Mouse (Mus musculus) heart, adult 9 months (tissue): Measurements from ENCODE around the gene Il12rb2.

Experiments
- DNase-seq, 2 experiments: peaks; one replicate each; pipeline ENCODE4 v3.0.0; 2022; ENCODE audit warnings: low spot score in 2 of 2

Il12rb2 gene

GRCm38 (mm10) chr6:67375982-67376391 lies at the start of gene Il12rb2:
Gene Il12rb2 (minus strand): TSS chr6:67376188.
- DNase-seq = peak; percentile 1 to 3

GRCm38 (mm10) chr6:67421761-67422160 lies 45.8 kb upstream of the Il12rb2 start:
- no peak for DNase-seq

GRCm38 (mm10) chr6:67416557-67416956 lies 40.6 kb upstream of the Il12rb2 start:
- DNase-seq = no peak

- DNase-seq = no peak
These were observed 39.3 kb upstream of the Il12rb2 start for GRCm38 (mm10) chr6:67415276-67415675.

GRCm38 (mm10) chr6:67413378-67413777 lies 37.4 kb upstream of the Il12rb2 start:
- no peak for DNase-seq

- no peak for DNase-seq
These were observed 29.3 kb upstream of the Il12rb2 start for GRCm38 (mm10) chr6:67405281-67405682.

- no peak for DNase-seq
These were observed 23.6 kb upstream of the Il12rb2 start for GRCm38 (mm10) chr6:67399551-67399950.

- no peak for DNase-seq
These were observed 10.2 kb downstream of the Il12rb2 start for GRCm38 (mm10) chr6:67365785-67366184.

- no peak for DNase-seq
These were observed 27.9 kb downstream of the Il12rb2 start for GRCm38 (mm10) chr6:67348065-67348464.

GRCm38 (mm10) chr6:67339494-67339893 lies 36.5 kb downstream of the Il12rb2 start:
- DNase-seq = no peak

GRCm38 (mm10) chr6:67337943-67338342 lies 38.0 kb downstream of the Il12rb2 start:
- no peak for DNase-seq

GRCm38 (mm10) chr6:67323788-67324187 lies 52.2 kb downstream of the Il12rb2 start:
- no peak for DNase-seq

- peak; percentile 9 to 29 for DNase-seq
These were observed 57.5 kb downstream of the Il12rb2 start for GRCm38 (mm10) chr6:67318451-67318850.

GRCm38 (mm10) chr6:67317827-67318338 lies 58.1 kb downstream of the Il12rb2 start:
- DNase-seq = no peak

- DNase-seq = no peak
These were observed 58.9 kb downstream of the Il12rb2 start for GRCm38 (mm10) chr6:67317068-67317467.

GRCm38 (mm10) chr6:67314697-67315096 lies 61.3 kb downstream of the Il12rb2 start:
- no peak for DNase-seq

GRCm38 (mm10) chr6:67309752-67310151 lies 66.2 kb downstream of the Il12rb2 start:
- no peak for DNase-seq

- no peak for DNase-seq
These were observed 67.0 kb downstream of the Il12rb2 start for GRCm38 (mm10) chr6:67308994-67309393.

- DNase-seq = no peak
These were observed 72.8 kb downstream of the Il12rb2 start for GRCm38 (mm10) chr6:67303210-67303609.

- DNase-seq = no peak
These were observed 73.5 kb downstream of the Il12rb2 start for GRCm38 (mm10) chr6:67302471-67302870.

- peak in 1 of 2 experiments; percentile 8 for DNase-seq
These were observed 74.8 kb downstream of the Il12rb2 start for GRCm38 (mm10) chr6:67301230-67301629.

GRCm38 (mm10) chr6:67300710-67301163 lies 75.3 kb downstream of the Il12rb2 start:
- peak in 1 of 2 experiments; percentile 28 for DNase-seq

GRCm38 (mm10) chr6:67300300-67300699 lies 75.7 kb downstream of the Il12rb2 start:
- no peak for DNase-seq

GRCm38 (mm10) chr6:67298742-67299141 lies 77.2 kb downstream of the Il12rb2 start:
- no peak for DNase-seq
